Mouse (Mus musculus) neutrophil, adult 5-6 weeks (primary cell): ENCODE measurements around the gene Ppp1r26. TPM values are rescaled to one million over a fixed set of nuclear protein-coding genes. Genes with fewer than 3 reads are reported as not detected.

Experiments used
- ATAC-seq: fragments of 151-379, 151-347 bp; 2 replicates; pipeline ENCODE4 v1.8.0; 2017; ENCODE audit warnings: mild to moderate bottlenecking, moderate TSS enrichment; ENCODE audit not compliant: insufficient number of reproducible peaks, poor library complexity, low FRiP score, severe bottlenecking; ENCODE audit errors: extremely low read depth
- total RNA-seq: library from RNA; stranded (forward); fragments of 200-1000 nt; gene quantifications from 2 replicates; pipeline ENCODE4 v1.2.3, GENCODE M21; 2017

Ppp1r26 gene
- not detected in 2 replicates for total RNA-seq

GRCm38 (mm10) chr2:28446515-28447314 lies at the start of gene Ppp1r26:
Ppp1r26 (plus strand) TSS chr2:28446800.
- no peak for ATAC-seq

- ATAC-seq, result no peak
Measured at GRCm38 (mm10) chr2:28396928-28397327, 49.7 kb upstream of the Ppp1r26 start.

DNA sequence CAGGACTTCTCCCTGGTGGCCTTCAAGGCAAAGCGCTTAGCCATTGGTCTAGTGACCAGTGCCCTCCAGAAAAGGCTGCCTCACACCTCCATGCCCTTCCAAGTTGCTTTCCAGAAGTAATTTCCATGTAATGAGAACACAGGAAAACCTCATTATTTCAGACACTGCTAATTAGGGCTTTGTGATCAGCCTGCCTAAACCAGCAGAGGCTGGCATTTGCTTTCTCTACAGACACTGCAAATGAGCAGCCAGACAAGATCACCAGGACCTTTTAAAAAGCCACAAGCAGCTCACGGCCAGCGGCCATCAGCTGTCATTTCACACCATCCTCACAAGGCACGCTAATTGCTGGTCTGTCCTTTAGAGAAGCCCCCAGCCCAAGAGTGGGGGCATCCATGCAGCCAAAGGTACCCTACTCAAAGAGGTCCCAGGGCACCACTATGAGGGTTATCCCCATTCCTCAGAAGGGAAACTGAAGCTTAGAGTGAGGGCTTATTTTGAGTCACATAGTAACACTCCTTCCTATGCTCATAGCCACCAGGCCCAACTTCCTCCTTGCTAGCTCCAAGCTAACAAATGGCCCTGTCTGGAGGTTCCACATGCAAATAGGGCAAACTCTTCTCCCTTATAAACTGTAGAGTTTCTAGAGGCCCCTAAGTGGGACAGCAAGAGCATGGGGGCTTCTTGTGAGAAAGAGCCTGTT lies 49.0 kb upstream of the Ppp1r26 start:
- no peak for ATAC-seq

- no peak for ATAC-seq
Measured at GRCm38 (mm10) chr2:28401647-28402046, 45.0 kb upstream of the Ppp1r26 start.

- ATAC-seq, result no peak
Measured at GRCm38 (mm10) chr2:28402128-28402527, 44.5 kb upstream of the Ppp1r26 start.

GRCm38 (mm10) chr2:28407796-28408195 lies 38.8 kb upstream of the Ppp1r26 start:
- ATAC-seq, result no peak

- no peak for ATAC-seq
Measured at GRCm38 (mm10) chr2:28409144-28409543, 37.5 kb upstream of the Ppp1r26 start.

DNA sequence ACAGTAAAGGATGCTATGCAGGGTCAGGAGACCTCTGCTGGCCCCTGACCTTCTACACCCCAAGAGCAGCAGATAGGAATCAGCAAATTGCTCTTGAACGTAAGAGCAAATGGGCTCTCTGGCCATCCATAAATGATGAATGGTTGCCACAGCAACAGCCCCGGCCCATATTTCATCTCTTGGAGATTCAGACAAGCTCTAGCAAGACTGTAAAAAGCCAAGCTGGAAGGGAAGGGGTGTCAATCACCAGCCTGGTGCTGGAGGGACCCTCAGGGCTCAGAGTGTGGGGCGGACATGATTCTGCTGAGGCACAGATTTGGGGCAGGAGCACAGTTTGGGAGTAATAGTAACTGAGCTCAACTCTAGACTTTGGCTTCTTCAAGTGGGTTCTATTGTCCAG lies 37.0 kb upstream of the Ppp1r26 start:
- ATAC-seq, result no peak

DNA sequence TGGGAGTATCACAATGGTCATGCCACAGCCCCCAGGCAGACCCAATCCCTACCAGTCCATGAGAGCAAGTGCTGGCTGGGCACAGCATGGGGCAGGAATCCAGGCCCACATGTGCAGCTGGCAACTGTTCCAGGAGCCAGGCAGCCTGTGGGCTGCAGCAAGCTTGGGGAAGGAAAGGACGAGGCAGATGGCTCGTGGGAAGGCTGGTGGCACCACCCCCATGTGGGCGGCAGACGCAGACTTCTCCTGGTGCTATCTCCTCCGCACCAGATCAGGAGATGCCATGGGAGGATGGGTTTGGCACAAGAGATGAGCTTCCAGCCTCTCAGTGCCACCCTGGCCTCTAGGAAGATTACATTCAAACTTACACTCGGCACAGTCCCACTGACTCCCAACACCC lies 33.7 kb upstream of the Ppp1r26 start:
- no peak for ATAC-seq

DNA sequence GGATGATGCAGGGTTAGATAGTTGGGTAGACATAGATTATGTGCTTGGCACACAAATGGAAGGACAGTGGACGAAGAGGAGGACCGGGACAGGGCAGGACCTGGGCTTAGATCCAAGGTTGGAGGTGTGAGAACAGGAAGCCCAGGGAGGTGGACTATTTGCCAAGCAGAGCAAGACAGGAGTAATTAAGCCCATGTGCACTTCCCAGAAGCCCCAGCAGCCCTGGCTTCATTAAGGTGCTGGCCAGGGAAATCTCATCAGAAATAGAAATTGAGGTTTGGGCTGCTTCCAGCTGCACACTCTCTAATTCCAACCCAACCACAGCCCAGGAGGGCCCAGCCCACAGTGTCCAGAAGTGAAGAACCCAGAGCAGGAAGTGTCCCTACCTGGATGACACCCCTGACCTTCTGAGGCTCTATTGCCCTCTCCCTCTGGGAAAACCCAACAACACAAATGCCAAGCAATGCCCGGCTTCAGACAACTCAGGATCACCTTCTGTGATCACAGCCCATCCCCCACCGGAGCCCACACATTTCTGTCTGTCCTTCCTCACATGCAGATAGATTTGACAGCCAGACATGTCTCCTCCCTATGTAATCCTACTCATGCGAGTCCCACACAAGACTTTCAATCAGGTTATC lies 32.4 kb upstream of the Ppp1r26 start:
- no peak for ATAC-seq

- ATAC-seq, result no peak
Measured at GRCm38 (mm10) chr2:28414757-28415137, 31.9 kb upstream of the Ppp1r26 start.

GRCm38 (mm10) chr2:28415387-28416024 lies 31.1 kb upstream of the Ppp1r26 start:
- no peak for ATAC-seq

DNA sequence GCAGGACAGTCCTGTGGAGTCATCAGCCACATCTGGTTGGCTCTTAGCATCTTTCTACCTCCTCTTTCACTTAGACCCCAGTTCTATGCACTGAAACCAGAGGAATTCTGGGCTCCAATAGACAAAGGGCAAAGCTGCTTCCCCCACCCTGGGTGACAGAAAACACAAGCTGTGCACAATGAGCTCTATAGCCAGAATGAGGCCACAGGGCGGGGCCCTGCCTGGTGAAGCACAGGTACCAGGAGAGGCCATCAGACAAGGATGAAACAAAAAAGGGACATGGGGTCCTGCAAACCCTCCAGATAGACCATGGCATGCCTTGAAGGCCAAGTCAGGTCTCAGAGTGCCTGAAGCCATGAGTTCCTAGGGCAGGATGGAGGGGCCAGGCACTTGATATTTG lies 30.1 kb upstream of the Ppp1r26 start:
- ATAC-seq, result no peak

GRCm38 (mm10) chr2:28418034-28418433 lies 28.6 kb upstream of the Ppp1r26 start:
- peak; percentile 27; the same call in 1 of the 2 replicates for ATAC-seq

- no peak for ATAC-seq
Measured at GRCm38 (mm10) chr2:28419898-28420297, 26.7 kb upstream of the Ppp1r26 start.

- 0 out of 2 replicates have a peak, but pooled peaks have one; percentile 47 for ATAC-seq
Measured at GRCm38 (mm10) chr2:28423167-28423566, 23.4 kb upstream of the Ppp1r26 start.

DNA sequence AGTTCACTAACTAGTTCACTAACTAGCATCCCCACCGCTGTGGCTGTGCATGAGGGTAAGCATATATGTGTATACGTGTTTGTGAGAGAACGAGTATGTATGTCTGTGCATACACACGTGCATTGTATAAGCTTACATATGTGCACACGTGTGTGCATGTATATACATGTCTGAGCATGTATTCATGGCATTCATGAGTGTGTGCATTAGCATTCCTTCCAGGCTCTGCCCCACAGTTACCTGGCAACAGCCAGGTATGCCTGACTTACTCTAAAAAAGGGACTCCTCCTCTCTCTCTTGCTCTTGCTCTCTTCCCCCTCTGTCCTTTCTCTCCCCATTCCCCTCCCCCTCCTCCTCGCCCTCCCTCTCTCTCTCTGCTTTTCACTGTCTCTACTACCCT lies 19.4 kb upstream of the Ppp1r26 start:
- no peak for ATAC-seq

- ATAC-seq, result no peak
Measured at GRCm38 (mm10) chr2:28430846-28431245, 15.8 kb upstream of the Ppp1r26 start.

DNA sequence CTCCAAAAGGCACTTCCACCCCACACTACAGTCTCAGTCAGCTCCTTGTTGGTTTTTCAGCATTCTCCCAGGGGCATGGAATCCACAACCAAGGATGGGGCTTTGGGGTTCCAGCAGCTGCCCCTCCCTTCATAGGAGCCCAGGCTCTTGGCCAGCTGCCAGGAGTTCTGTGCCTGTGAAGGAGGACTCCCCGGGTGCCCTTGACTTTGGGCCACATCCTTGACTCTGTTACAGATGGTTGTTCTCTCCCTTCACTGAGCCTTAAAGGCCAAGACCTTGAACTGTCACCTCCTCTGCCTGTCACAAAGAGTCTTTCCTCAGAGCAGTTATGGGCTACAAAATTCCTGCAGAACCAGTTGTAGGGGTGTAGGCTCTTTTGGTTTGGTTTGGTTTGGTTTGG lies 13.8 kb upstream of the Ppp1r26 start:
- ATAC-seq, result no peak
